In the genomic region with DNA sequence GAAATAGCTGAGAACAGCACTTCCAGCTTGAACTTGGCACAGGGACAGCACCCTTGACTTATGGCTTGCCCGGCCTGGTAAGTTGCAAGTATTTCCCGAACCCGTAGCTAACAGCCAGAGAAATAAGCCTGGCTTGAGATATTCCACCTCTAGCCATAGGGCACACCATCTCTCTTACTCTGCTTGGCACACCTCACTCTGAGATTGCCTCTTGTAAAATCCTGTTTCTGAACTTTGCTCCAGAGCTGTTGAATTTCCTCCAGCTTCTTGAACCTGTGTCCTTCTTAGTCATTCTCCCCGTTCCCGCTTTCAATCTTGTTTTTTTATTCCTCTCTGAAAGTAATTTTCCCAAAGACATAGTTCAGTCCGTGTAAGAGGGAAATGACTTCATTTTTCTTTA, we compare ENCODE assay signal across 22 mouse cellular contexts.
DNase-seq lines count a peak whose midpoint lies in the region; ATAC-seq lines count a peak whose summit lies in the region.
"Had no signal": no experiment of that assay in that cellular context is flagged by ENCODE, and none has a peak within 500 bp of the region (broad histone marks: within the 10 kb centered on the region; RNA-seq: fewer than 3 reads in every experiment).

No protein-coding gene starts in this region.

- no peaks in the 10 kb centered on the region for H3K9me3 ChIP-seq in kidney, embryonic 15.5 days (replicated peaks)

- no peaks in the 10 kb centered on the region for H3K36me3 ChIP-seq in kidney, embryonic 15.5 days
- H3K36me3 ChIP-seq: embryonic facial prominence, embryonic 10.5 days; forebrain, embryonic 10.5 days; heart, embryonic 12.5 days; liver, embryonic 12.5 days had no signal

- no peaks in the 10 kb centered on the region for H3K27me3 ChIP-seq in kidney, embryonic 15.5 days
- H3K27me3 ChIP-seq: heart, embryonic 12.5 days; liver, embryonic 12.5 days had no signal

- H3K9ac ChIP-seq in kidney, embryonic 15.5 days = no peak overlapping the region
- H3K9ac ChIP-seq: heart, embryonic 12.5 days; liver, embryonic 12.5 days had no signal

- no peak overlapping the region for H3K4me3 ChIP-seq in kidney, embryonic 15.5 days (replicated peaks)
- H3K4me3 ChIP-seq: embryonic facial prominence, embryonic 10.5 days; forebrain, embryonic 10.5 days; heart, embryonic 12.5 days; liver, embryonic 12.5 days; megakaryocyte, embryonic 14.5 days had no signal

- peak; percentile 36 for DNase-seq in adrenal gland, postnatal 10 days
- no peak for DNase-seq in adrenal gland, adult 18-20 months (ENCODE audit: low spot score in 2 of 2)
- DNase-seq in kidney, adult 9 months = peak; percentile 55
- peak; percentile 11 for DNase-seq in adrenal gland, postnatal 25 days
- peak; percentile 22 to 49 for DNase-seq in kidney, postnatal 36 days
- DNase-seq in lung, postnatal 36 days = no peak
- DNase-seq: cerebellum, adult 9-11 months; gastrocnemius, postnatal 25 days; heart, adult 18-20 months; heart, postnatal 10 days; layer of hippocampus, adult 9-11 months; lung, adult 18-20 months; right cerebral cortex, postnatal 25 days had no signal

- H3K4me2 ChIP-seq in kidney, embryonic 15.5 days = no peak overlapping the region
- H3K4me2 ChIP-seq: heart, embryonic 12.5 days; liver, embryonic 12.5 days had no signal

- WGBS in kidney, embryonic 15.5 days = 79% methylated on average over 6 of the region's 6 CpGs

- no peak overlapping the region for H3K27ac ChIP-seq in kidney, embryonic 15.5 days
- H3K27ac ChIP-seq: embryonic facial prominence, embryonic 10.5 days; forebrain, embryonic 10.5 days; hindbrain, postnatal 0 days; liver, embryonic 12.5 days had no signal

- H3K4me1 ChIP-seq in kidney, embryonic 15.5 days = peaks cover 13% of the 10 kb centered on the region; the same call in 1 of the 2 replicates
- H3K4me1 ChIP-seq: liver, embryonic 12.5 days had no signal

- no peak for ATAC-seq in kidney, embryonic 15.5 days (replicated peaks; ENCODE audit: low FRiP score)
- ATAC-seq in megakaryocyte-erythroid progenitor cell, adult 5-6 weeks (replicated peaks; ENCODE audit: low FRiP score, low TSS enrichment, poor library complexity, severe bottlenecking) = no peak
- ATAC-seq: forebrain, embryonic 16.5 days; hindbrain, postnatal 0 days; liver, embryonic 12.5 days had no signal

Comparison
In these comparisons a context has a peak if more than half of its experiments do, and no peak if none do; other contexts are left out.
1. DNase-seq: peak in adrenal gland, postnatal 10 days (single experiment), kidney, adult 9 months (single experiment), adrenal gland, postnatal 25 days (single experiment) and kidney, postnatal 36 days (2 of 2); none in adrenal gland, adult 18-20 months (0 of 2) and lung, postnatal 36 days (single experiment).